Mouse (Mus musculus) adrenal gland, adult 8-10 months (tissue): ENCODE data around the gene Rasgrp4. TPM values are rescaled to one million over a fixed set of nuclear protein-coding genes. Genes with fewer than 3 reads are reported as not detected.
"Not testable (repeated sequence)": the region's sequence is repeated elsewhere in the genome, so short reads cannot be mapped to it uniquely, and the experiment has no call there.

Experiments
- DNase-seq: peaks from one replicate; pipeline ENCODE4 v3.0.0; 2022
- total RNA-seq, 4 experiments: library from RNA; stranded (reverse); gene quantifications; 2 replicates each; pipeline ENCODE4 v1.2.4; 2022

The Rasgrp4 gene
- total RNA-seq = 1 to 10 TPM; 1.3 to 1.6 (median 1.4) TPM

DNA sequence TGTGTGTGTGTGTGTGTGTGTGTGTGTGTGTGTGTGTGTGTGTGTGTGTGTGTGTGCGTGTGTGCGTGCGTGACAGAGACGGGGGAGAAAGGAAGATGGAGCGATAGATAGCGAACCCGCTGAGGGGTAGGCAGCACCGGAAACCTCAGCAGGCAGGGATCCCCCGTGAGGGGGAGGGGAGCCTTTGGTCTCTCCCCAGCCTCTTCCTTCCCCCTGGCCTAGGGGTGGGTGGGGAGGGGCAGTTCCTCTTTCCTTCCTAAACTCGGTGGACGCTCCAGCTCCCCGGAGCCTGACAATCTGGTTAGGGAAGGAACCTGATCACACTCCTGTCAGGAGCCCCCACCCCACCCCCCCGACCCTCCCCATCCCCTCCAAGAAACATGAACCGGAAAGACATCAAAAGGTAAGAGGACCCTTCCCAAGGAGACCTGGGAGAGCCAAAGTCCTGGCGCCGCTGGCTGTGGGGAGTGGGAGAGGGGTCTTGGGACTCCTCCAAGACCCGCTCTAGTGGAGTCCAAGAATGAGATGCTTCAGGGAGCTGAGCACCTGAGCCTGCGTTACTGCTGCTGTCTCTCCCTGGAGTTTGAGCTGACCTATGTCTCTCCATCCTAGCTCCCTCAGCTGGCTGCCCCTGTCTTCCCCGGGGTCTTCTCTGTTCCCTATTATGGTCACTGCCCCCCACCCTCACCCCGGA, at the start of gene Rasgrp4:
Gene Rasgrp4, plus strand, starts transcription at position 159 of the 694 bp plus-strand sequence.
- no peak for DNase-seq

DNA sequence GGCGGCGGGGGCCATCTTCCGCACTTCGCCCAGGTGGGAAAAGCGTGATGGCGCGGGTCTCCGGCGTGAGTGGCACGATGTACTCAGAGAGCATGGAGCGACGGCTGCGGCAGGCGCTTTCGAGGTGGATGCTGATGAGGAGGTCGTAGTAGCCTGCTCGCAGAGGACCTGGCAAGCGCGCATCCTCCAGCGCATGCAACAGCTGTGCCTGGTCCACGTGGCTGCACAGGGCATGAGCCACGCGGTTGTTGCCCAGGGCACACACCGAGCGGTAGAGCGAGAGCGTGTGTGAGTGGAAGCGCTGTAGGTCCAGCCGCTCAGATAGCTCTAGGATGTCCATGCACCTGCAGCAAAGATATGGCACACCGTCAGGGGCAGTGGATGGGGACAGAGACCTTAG, 48.7 kb upstream of the Rasgrp4 start:
- DNase-seq = no peak

DNA sequence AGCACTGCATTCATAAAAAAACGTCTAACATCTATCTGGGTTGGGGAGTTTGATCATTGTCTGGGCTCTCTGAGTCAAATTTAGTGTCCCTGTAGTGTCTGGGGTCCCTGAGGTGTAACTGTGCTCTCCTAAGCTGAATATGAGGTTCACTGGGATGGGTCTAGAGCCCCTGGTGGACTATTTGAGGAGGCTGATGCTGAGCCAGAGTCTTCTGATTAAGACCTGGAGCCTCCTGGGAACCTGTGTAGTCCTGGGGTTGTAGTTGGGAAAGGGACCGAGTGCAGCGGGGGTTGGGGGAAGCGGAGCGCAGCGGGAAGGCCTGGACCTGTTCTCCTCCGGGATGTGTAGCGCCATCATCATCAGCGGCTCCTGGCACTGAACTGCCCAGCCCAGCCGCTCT, 47.7 kb upstream of the Rasgrp4 start:
- DNase-seq = no peak

DNA sequence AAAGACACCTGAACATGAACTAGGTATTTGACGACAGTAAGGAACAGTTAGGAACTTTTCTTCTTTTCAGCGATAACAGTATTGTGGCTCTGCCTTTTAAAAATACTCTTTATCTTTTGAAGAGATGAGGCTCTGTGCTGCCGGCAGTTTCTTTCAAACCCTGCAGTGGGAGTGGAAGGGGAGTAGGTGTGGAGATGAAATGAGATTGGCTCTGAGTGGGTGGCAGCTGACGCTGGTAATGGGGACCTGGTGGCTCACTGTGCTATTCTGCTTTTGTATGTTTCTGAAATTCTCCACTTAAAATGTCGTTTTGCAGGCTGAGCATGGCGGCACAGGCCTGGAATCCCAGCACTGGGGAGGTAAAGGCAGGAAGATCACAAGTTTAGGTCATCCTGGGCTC, 45.8 kb upstream of the Rasgrp4 start:
- no peak for DNase-seq

DNA sequence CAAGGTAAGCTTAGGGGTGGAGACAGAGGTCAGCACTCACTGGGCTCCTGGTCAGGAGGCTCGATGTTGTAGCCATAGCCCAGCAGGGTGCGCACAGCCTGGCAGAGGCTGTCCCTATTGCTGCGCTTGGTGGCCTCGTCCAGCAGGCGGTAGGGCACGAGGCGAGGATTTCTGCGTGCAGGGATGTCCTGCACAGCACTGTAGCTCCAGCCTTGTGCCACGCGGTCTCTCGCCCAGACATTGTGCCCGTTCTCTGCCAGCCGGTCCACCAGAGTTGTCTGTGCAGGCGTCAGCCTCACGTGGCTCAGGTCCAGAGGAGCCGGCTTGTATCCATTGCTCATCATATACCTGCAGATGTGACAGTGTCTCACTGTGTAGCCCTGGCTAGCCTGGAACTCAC, 37.5 kb upstream of the Rasgrp4 start:
- DNase-seq = no peak

DNA sequence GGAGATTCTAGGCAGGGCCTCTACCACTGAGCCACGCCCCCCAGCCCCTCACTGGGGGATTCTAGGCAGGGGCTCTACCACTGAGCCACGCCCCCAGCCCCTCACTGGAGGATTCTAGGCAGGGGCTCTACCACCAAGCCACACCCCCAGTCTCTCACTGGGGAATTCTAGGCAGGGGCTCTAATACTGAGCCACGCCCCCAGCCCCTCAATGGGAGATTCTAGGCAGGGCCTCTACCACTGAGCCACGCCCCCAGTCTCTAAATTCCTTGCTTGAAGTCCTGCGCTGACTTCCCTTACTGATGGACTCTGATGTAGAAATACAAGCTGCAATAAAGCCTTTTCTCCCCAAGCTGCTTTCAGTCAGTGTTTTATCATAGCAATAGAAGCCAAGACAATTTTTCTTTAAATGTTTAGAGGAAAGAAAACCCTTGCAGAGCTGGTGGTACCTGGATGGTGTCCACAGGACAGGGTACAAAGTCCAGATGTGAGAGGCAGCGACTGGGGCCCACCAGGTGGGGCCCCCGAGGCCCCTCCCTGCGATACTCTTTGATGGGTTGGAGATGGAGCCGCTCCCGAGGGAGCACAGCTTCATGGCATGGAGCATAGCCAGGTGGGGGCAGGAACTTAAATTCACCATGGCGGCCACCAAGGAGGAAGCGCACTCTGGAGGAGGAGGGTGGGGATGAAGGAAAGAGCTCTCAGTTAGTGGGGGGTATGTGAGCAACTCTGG, 33.2 kb upstream of the Rasgrp4 start:
- no peak for DNase-seq

DNA sequence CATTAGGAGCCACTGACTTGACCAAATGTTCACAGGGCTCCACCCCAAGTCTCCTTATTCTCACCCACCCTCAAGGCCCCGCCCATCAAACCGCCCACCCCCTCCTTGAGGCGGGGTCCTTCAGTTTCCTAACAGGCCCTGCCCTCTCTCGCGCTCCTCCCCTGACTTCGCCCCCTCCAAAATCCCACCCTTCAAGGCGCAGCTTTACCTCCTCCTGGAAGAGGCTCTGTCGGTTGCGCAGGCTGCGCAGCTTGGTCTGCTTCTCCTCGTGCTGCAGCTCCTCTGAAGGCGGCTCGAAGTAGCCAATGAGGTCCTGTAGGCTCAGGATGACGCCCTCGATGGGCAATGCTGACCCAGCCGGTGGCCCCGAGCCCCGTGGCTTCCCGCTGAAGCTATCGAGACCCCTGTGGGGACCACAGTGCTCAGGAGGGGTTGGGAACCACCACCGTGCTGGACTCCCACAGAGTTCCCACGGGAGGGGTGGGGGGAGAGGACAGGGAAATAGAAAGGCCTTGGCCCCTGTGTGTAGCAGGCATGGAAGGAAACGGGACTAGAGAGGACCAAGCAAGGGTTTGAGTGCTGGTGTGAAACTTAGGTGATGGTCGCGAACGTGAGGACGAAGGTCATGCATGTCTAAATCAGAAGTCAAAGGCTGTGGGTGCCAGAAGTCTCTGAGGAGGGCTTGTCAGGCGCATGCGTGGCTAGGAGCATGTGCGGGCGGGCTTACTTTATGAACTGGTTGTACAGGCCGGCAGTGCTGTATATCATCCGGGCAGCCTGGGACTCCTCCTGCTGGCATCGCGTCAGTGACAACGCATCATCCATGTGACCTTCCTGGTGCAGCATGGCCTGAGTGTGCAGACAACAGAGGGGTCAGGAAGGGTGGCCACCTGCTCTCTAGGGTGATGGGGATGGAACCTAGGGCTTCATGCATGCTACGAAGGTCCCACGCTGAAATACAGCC, 25.4 kb upstream of the Rasgrp4 start:
- peak; percentile 43 for DNase-seq

DNA sequence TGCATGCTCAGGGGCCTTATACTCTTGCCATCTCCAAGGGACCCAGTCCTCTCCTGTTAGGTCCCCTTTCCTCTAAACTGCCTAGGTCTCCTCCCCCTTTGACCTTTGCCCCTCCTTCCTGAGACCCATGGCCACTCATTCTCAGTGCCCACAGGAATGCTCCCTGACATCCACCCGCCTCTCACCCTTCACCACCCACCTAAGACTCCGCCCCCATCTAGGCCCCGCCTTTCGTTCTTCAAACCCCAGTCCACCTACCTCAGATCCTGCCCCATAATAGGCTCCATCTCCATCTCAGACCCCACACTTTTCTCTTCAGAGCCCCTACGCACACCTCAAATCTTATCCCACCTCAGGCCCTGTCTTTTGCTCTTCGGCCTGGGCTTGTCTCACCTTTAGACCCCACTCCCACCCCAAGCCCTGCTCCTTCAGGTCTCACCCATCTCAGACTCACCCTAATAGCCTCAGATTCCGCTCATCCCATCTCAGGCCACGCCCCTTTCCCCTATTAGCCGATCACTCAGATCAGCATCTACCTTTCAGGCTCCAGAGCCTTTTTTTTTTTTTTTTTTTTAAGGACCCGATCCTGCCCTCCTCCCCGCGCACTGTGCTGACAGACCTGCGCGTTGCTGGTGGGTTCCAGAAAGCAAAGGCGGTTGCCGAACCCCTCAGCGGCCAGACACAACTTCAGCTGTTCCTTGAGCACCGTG, 16.4 kb upstream of the Rasgrp4 start:
- no peak for DNase-seq

DNA sequence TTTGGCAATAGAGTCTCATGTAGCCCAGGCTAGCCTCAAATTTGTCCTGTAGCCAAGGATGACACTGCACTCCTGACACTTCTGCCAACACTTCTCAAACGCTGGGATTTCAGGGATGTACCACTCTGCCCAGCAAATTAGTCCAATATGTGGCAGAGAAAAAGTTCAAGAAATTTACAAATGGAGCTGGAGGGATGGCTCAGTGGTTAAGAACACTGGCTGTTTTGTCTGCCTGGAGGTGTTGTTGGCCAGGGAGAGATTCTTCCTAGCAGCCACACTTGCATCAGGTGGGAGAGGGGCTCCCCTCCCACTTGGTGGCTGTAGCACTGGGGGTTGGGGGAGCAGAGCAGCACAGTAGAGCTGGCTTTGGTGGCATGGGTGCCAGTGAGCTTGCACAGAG, 15.1 kb upstream of the Rasgrp4 start:
- no peak for DNase-seq

DNA sequence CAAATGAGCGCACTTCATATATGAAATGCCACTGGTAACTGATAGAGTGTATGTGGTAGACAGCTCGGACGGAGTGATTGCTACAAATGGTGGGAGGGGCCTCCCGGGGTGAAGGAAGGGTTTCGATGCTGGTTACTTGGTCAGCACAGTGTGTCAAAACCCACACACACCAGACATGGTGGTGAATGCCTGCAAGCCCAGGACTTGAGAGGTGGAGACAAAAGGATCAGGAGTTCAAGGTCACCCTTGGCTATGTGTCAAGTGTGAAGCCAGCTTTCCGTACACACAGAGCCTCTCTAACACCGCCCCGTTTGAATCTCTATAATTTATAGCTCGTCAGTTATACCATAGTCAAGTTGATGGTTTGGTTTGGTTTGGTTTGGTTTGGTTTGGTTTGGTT, 11.8 kb upstream of the Rasgrp4 start:
- DNase-seq = no peak

DNA sequence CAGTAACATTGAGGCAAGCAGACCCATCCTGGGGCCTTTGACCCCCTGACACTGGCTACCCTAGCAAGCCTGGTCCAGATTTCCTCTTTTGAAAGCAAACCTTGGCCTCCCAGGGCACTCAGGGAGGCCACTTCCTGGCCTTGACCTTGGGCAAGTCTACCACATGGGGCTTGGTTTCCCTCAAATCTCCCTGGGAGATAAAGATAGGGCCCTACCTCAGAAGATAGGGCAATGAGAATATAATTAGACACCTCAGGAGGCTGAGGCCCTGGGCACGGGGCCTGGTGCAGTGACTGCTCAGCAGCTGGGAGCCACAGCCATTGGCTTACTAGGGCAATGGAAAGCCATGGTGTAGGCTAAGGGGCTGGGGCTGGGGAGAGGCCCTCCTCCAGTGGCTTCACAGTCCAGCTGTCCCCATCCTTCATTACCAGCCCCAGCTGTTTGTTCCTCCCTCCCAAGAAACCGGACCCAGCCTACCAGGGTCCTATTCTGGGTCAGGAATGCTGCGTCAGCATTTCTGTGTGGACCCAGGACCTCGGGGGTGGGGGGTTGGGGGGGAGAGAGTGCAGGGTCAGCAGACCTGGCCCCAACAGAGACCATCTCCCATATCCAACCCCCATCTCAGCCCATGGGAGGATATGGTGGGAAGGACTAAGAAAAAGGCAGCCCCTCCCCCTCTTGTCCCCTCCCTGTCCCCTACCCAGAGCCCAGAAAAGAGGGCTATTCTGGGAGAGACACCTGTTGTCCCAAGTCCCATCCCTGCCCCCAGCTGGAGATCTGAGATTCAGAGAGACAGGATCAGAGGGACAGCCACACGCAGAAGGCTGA, 10.9 kb upstream of the Rasgrp4 start:
- DNase-seq = no peak

DNA sequence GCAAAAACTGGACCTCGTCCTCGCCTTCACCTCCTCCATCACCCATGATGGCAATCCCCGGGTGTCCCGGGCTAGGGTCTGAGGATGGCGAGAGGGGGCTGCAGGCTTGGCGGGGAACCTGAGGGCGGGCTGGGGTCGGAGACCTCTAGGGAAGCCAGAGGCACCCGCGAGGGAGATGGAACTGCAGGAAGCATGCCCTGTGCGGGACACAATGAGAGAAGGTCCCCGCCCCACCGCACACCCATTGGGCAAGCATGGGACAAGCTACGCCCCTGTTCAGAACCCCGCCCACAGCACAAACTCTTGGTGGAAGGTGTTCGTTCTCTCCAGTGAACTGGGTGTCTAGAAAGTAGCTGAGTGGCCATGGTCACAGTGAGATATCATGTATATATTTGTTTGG, 9.7 kb upstream of the Rasgrp4 start, which contains the start of gene Ryr1:
Gene Ryr1, minus strand, starts transcription at position 210 of the 400 bp plus-strand sequence.
- peak; percentile 45 for DNase-seq

DNA sequence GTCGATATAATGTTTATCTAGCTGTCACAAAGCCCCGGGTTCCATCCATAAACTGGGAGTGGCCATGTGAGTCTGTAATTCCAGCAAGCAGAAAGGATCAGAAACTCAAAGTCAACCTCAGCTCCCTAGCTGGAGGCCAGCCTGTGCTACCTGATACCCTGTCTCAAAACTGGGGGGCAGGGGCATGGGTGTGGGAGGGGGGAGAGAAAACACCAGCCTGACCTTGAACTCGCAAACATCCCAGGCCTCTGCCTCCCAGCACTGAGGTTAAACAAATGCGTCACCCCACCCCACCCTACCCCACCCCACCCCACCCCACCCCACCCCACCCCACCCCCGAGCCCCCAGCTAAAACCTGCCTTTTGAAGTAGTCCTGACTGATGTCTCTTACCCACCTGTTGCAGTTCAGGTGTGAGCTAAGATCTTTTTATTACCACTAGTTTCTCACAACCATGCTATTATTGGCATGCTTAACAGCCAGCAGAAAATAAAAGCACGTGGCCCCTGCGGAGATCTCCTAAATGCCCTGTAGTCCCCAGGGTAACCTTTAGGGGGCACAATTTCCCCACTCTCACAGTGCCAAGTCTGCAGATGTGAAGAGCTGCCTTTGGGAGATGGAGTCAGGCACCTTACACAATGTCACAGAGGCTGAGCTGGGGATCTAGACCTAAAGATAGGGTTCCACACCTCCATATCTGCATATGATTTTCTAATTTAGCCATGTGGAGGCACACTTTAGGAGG, 8.3 kb upstream of the Rasgrp4 start:
- peak; percentile 39 for DNase-seq

DNA sequence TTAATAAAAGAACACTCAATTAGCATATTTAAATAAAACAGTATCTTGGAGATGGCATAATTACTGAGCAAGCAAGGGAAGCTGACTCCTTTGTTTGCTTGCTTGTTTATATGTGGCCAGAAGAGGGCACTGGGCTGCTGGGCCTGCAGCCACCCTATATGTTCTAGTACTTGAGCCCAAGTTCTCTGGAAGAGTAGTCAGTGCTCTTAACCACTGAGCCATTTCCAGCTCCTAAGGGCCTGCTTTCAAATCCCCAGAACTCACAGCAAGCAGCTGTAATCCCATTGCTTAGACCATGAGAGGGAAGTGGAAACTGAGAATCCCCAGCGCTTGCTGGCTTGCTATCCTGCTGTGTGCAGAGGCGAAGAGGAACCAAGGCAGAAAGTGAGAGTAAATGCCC, 5.9 kb upstream of the Rasgrp4 start:
- no peak for DNase-seq

DNA sequence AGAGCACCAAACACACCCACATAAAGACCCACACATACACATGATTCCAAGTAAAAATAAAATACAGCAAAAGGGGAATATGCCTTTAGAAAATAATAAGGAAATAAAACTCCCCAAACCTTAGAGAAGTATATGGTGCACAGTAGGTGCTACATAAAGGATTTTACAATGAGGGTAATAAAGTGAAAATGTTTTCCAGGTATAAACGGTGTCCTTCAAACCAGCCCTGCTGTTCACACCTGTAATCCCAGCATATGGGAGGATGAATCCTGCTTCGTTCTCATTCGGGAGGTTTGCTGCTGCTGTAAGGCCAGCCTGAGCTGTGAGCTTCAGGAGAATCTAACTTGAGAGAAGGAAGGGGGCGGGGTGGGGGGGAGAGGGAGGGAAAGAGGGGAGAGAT, 421 bp upstream of the Rasgrp4 start:
- no peak for DNase-seq

DNA sequence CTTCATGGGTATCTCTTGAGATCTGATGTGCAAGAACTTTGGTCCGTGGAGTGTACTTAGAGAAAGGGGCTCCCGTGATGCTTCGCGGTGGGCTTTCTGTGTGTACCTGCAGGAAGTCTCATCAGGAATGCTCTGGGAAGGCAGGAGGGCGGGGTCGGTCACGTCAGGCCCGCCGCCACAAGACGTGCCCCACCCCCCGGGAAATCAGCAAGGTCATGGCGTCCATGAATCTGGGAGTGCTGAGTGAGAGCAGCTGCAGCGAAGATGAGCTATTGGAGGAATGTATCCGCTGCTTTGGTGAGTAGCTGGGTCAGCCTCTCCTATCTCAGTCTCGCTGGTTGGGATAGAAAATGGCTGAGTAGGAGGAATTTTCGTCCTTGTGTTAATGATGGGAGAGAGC, 2.8 kb downstream of the Rasgrp4 start:
- no peak for DNase-seq

DNA sequence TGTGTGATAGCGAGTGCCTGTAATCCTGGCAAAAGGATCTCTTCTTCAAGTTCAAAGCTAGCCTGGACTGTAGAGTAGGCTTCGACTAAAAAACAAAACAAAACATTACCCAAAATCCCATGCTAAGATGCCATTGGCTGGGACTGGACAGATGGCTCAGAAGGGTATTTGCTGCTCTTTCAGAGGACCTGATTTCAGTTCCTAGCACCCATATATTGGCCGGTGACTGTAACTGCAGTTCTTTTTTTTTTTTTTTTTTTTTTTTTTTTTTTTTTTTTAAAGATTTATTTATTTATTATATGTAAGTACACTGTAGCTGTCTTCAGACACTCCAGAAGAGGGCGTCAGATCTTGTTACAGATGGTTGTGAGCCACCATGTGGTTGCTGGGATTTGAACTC, 4.6 kb downstream of the Rasgrp4 start:
- DNase-seq = not testable (repeated sequence)

DNA sequence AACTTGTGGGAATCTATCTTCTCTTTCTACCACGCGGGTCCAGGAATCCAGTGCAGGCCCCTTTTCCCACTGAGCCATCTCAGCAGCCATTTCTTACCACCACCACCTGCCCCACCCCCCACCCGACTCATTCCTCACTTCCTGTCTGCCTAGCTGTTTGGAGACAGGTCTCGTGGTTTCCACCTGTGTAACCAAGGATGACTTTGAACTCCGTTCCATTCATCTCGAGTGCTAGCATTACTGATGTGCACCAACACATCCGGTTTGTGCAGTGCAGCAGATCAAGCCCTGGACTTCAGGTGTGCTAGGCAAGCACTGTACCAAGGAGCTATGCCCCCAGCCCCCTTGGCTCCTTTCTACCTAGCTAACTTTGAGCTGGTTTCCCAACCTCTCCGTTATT, 6.8 kb downstream of the Rasgrp4 start:
- no peak for DNase-seq

DNA sequence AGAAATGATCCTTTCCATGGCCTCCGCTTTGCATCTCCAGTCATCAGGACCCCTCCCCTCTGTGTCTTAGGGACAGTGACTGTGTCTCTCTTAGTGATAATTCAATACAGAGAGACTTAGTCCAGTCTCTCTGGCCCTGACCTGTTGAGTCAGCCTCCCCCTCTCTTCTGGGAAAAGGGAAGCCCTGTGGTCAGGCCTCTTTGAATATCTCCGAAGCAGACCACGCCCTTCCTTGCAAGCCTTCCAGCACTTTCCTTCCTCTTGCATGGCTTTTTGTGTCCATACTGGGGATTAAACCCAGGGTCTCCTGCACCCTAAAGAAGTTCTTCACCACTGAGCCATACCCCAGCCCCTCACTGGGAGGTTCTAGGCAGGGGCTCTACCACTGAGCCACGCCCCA, 9.4 kb downstream of the Rasgrp4 start:
- no peak for DNase-seq

DNA sequence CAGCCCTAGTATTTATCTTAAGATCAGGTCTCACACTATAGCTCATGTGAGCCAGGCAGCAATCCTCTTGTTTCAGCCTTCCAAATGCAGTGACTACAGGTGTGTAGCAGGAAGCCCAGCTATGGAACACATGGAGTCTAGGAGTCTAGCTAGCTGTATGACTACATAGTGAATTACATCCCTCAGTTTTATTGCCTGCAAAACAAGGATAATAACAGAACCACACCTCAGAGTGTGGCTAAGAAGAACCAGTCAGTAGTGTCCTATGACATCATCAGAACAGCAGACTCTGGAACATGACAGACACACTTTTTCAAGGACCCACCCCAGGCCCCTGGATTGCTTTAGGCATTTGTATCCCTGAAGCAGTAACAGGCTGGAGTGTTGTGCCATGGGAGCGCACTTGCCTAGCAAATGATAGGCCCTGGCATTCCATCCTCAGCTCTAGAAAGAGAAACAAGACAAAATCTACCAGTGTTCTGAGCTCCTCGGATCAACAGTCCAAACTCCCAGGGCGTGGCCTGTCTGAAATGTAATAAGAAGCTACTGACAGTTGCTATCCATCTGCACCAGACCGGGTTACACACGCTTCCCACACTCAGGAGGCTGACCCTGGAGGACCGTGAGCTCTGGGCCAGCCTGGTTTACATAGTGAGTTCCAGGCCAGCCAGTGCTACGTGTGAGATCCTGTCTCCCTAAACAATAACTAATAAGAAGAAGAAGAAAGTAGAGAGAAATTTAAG, 12.1 kb downstream of the Rasgrp4 start:
- DNase-seq = no peak
